Mouse (Mus musculus) hindlimb bud, embryonic 11.5 days (tissue): ENCODE results near the gene Sh3gl1.

ENCODE experiments used
- DNase-seq: peaks from one replicate; pipeline ENCODE4 v3.0.0-alpha.2; 2012; ENCODE audit warnings: low read depth, low spot score; ENCODE audit errors: extremely low spot score

Sh3gl1 gene

GRCm38 (mm10) chr17:55999794-56000499 is 36.5 kb downstream of the Sh3gl1 start:
- DNase-seq, result no peak

DNA sequence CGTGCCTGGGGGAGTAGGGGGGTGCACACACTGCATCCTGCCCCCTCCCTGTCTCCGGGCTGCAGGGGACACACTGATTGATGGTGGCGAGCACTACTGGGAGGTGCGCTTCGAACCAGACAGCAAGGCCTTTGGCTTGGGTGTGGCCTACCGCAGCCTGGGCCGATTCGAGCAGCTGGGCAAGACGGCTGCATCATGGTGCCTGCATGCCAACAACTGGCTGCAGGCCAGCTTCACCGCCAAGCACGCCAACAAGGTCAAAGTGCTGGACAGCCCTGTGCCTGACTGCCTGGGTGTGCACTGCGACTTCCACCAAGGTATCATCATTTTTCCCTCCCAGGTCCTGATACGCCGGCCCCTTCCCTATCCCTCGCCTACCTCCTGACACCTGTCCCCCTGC is 40.4 kb downstream of the Sh3gl1 start:
- no peak for DNase-seq

GRCm38 (mm10) chr17:55990278-55990898 is 46.0 kb downstream of the Sh3gl1 start:
- no peak for DNase-seq

- DNase-seq, result no peak
These were observed 50.1 kb downstream of the Sh3gl1 start, which contains the start of gene Fsd1 for GRCm38 (mm10) chr17:55986030-55986961. Gene Fsd1 (plus strand): TSS chr17:55986509.

GRCm38 (mm10) chr17:55977301-55977700 is 59.1 kb downstream of the Sh3gl1 start:
- no peak for DNase-seq

GRCm38 (mm10) chr17:55976255-55976862 is 60.1 kb downstream of the Sh3gl1 start:
- DNase-seq, result no peak

DNA sequence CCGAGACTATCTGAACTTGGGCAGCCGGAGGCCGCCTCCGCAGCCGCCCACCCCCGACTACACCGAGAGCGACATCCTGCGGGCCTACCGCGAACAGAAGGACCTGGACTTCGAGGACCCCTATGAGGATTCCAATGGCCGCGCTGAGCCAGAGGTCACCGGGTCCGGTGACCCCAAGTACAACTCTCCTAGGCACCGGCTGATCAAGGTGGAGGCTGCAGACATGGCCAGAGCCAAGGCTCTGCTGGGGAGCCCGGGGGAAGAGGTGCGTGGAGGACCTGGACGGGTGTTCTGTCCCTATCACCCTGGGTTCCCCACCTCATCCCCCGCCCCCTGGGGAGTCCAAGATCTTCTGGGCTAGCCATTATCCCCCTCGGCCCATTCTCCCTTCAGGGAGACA is 65.0 kb downstream of the Sh3gl1 start:
- DNase-seq, result no peak

DNA sequence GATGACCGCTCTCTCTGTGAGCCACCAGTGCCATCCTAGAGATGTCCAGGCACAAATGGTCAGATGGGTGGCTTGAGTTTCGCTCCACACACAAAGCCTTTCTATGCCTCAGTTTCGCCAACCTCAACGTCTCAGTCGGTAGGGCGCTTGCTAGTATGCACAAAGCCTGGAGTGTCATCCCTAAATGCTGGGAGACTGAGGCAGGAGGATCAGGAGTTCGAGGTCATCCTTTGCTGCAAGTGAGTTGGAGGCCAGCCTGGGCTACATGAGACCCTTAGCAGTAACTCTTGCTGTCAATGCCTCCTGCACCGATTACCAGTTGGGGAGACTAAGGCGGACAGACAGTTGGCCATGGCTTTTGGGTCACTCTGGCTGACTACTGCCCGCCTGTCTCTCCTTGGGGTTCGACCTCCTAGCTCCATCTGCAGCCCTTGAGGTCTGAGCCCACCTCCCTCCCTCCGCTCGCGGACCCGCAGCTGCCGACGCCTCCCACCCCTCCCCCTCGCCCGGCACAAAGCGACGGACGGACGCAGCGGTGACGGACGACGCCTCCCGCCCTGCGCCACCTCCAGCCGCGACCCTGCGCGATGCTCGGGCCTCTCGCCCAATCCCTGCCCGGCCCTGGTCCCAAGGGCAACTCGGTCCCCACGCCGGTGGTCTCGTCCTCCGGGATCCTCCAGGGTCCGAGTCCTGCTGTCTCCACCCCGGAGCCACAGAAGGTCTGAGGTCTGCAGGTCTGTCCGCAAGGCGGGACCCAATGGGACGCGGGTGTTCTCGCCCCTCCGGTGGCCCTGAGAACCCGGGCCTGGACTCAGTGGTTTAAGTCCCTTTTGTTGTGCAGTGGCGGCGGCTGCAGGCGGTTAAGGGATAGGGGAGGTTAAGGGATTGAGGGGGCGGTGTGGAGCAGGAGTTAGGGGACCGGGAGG is 66.2 kb downstream of the Sh3gl1 start, which contains the start of gene Shd:
Shd (plus strand) TSS at position 502 of the 926 bp plus-strand sequence.
- no peak for DNase-seq

DNA sequence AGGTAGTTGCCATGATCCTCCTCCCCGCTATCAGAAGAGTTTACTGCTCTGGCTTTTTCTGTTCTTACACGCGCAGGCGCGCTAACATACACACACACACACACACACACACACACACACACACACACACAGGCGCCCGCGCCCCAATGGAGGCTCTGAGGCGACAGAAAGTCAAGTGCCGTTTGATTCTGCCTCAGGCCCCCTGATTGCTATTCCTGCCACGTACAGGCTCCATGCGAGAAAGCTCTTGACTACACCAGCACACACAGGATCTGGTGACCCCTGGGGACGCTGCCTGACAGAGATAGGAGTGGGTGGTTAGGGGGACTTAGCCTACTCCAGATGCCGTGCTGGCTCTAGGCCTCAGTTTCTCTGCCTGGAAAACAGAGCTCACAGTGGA is 66.9 kb downstream of the Sh3gl1 start:
- no peak for DNase-seq

- DNase-seq, result no peak
These were observed 68.2 kb downstream of the Sh3gl1 start for GRCm38 (mm10) chr17:55968210-55968609.

- no peak for DNase-seq
These were observed 69.2 kb downstream of the Sh3gl1 start for GRCm38 (mm10) chr17:55967186-55967585.
